Mouse (Mus musculus) forebrain, embryonic 14.5 days (tissue): ENCODE data around the gene Pgc. TPM values are rescaled to one million over a fixed set of nuclear protein-coding genes. Genes with fewer than 3 reads are reported as not detected.

Source experiments
- ATAC-seq: fragments of 200-750 bp; cut with Nextera tagmentation; 2 replicates; pipeline ENCODE4 v1.8.0; 2017; ENCODE audit warnings: mild to moderate bottlenecking, moderate library complexity
- DNase-seq: peaks from one replicate; pipeline ENCODE4 v3.0.0-alpha.2; 2015; ENCODE audit warnings: low spot score
- H3K27ac ChIP-seq: fragments of 300-500 bp; sonication (generic); 2 replicates; pipeline ENCODE4 v1.5.1; 2014; ENCODE audit warnings: low read depth, mild to moderate bottlenecking, control low read depth, low read length, moderate library complexity
- H3K27me3 ChIP-seq: fragments of 300-500 bp; sonication (generic); replicated peaks from 2 replicates; pipeline ENCODE4 v1.6.1; 2014; ENCODE audit warnings: low read length, control low read depth, mixed read lengths; ENCODE audit not compliant: control insufficient read depth, insufficient read depth
- H3K36me3 ChIP-seq: fragments of 300-500 bp; sonication (generic); 2 replicates; pipeline ENCODE4 v1.6.1; 2014; ENCODE audit warnings: low read length, control low read depth; ENCODE audit not compliant: control insufficient read depth, insufficient read depth
- H3K4me1 ChIP-seq: fragments of 300-500 bp; sonication (generic); 2 replicates; pipeline ENCODE4 v1.6.1; 2014; ENCODE audit warnings: antibody characterized with exemption, low read length, control low read depth; ENCODE audit not compliant: control insufficient read depth, insufficient read depth
- H3K4me2 ChIP-seq: fragments of 300-500 bp; sonication (generic); 2 replicates; pipeline ENCODE4 v1.6.1; 2014; ENCODE audit warnings: mild to moderate bottlenecking, control low read depth, low read length
- H3K4me3 ChIP-seq: fragments of 300-500 bp; sonication (generic); 2 replicates; pipeline ENCODE4 v1.5.1; 2014; ENCODE audit warnings: low read depth, low read length, control low read depth
- H3K9ac ChIP-seq: fragments of 300-500 bp; sonication (generic); 2 replicates; pipeline ENCODE4 v1.6.1; 2014; ENCODE audit warnings: mild to moderate bottlenecking, low read length, control low read depth, moderate library complexity
- H3K9me3 ChIP-seq: fragments of 300-500 bp; sonication (generic); replicated peaks from 2 replicates; pipeline ENCODE4 v1.6.1; 2016; ENCODE audit warnings: low read length, control low read depth, mixed read lengths; ENCODE audit not compliant: control insufficient read depth
- WGBS: fragments of 180-500 bp; shearing (Covaris S2); extraction: QIAGEN DNeasy Blood & Tissue Kit; methylation state at CpG from one replicate; pipeline ENCODE4 v1.1.7; 2014; 5-methylcytosine and 5-hydroxymethylcytosine counted together
- polyA plus RNA-seq: library from polyadenylated mRNA; unstranded; fragments of >200 nt; fragmentation: Nextera tagmentation; extraction: Ambion mirVana; gene quantifications from 2 replicates; pipeline ENCODE4 v1.2.1, GENCODE M21; 2014

The Pgc gene
- polyA plus RNA-seq, 1 experiment from 2014 or later, result not detected

GRCm38 (mm10) chr17:47691650-47692049, 35.0 kb upstream of the Pgc start:
- DNase-seq (no peak), ATAC-seq (no peak)
- 0 out of 2 replicates have a peak, but pooled peaks cover 5% of the 10 kb centered on the region for H3K27me3 ChIP-seq
- 89% methylated on average over 3 of the region's 3 CpGs for WGBS
- H3K27ac ChIP-seq, result no peak overlapping the region
- H3K4me2 ChIP-seq, result no peak overlapping the region
- no peak overlapping the region for H3K4me3 ChIP-seq
- H3K9ac ChIP-seq, result no peak overlapping the region
- no peaks in the 10 kb centered on the region for H3K9me3 ChIP-seq
- H3K36me3 ChIP-seq, result no peaks in the 10 kb centered on the region
- H3K4me1 ChIP-seq, result peaks cover 16% of the 10 kb centered on the region

DNA sequence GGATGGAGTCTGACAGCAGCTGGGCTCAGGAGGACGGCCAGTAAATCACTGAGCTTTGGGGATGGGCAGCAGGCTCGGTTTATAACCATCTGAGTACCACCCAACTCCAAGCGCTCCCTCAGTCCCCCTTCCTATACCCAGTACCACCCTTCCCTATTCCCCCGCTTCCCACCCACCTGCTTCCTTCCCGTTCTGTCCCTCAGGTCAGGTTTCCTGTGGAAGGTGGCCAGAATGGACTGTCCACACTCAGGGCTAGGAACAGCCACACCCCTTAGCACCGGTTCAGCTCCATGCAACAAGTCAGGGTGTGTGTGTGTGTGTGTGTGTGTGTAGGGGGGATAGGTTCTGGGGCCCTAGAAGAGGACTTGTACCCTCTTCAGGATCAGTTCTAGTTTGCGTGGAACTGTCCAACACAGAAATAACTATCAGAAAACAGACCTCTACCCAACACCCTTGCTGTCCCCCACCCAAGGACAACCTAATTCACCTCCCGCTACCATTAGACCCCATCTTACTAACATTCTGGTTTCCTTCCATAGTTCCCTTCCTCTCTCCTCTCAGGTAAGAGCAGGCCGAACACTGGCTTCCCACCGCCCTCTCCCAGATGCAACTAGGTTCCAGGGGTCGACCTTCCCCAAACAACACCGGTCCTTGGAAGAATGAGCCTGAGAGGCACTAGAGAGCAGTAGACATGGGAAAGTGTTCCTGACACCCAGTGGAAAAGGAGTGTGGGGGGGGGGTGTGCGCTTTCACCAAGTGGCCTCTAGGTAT, 32.8 kb upstream of the Pgc start:
- Histone ChIP-seq H3K9ac (peak overlapping the region; percentile 80; the same call in 1 of the 2 replicates), H3K4me1 (peaks cover 10% of the 10 kb centered on the region), H3K9me3 (no peaks in the 10 kb centered on the region), H3K27ac (no peak overlapping the region), H3K4me3 (peak overlapping the region; percentile 71), H3K36me3 (no peaks in the 10 kb centered on the region), H3K4me2 (peak overlapping the region; percentile 77), H3K27me3 (0 out of 2 replicates have a peak, but pooled peaks cover 5% of the 10 kb centered on the region)
- 36% methylated on average over 13 of the region's 13 CpGs for WGBS
- ATAC-seq (no peak), DNase-seq (no peak)

- Histone ChIP-seq H3K4me2 (peak within 1 kb of the TSS; percentile 77), H3K27ac (no peak within 1 kb of the TSS), H3K9ac (peak within 1 kb of the TSS; percentile 80), H3K4me1 (peaks cover 9% of the 10 kb centered on the region), H3K36me3 (no peaks in the 10 kb centered on the region), H3K9me3 (no peaks in the 10 kb centered on the region), H3K27me3 (0 out of 2 replicates have a peak, but pooled peaks cover 5% of the 10 kb centered on the region), H3K4me3 (peak within 1 kb of the TSS; percentile 71)
- WGBS, result 0% methylated on average over 3 of the region's 3 CpGs
- DNase-seq, result no peak
- no peak for ATAC-seq
Observed at GRCm38 (mm10) chr17:47694442-47694502, 32.4 kb upstream of the Pgc start, which contains the start of gene Gm21981. Gene Gm21981 (minus strand): TSS chr17:47694455.

- H3K36me3 ChIP-seq, result no peaks in the 10 kb centered on the region
- H3K27ac ChIP-seq, result no peak within 1 kb of the TSS
- H3K9me3 ChIP-seq, result no peaks in the 10 kb centered on the region
- under 1% methylated on average over 54 of the region's 82 CpGs for WGBS
- peak within 1 kb of the TSS; percentile 71 for H3K4me3 ChIP-seq
- H3K4me2 ChIP-seq, result peak within 1 kb of the TSS; percentile 77
- DNase-seq, result peak; percentile 97
- 0 out of 2 replicates have a peak, but pooled peaks cover 5% of the 10 kb centered on the region for H3K27me3 ChIP-seq
- peak; percentile 97 for ATAC-seq
- peaks cover 5% of the 10 kb centered on the region for H3K4me1 ChIP-seq
- peak within 1 kb of the TSS; percentile 80 for H3K9ac ChIP-seq
Observed at GRCm38 (mm10) chr17:47694503-47695336, 31.9 kb upstream of the Pgc start, which contains the start of gene Prickle4. Gene Prickle4 (minus strand): TSS chr17:47694736.

GRCm38 (mm10) chr17:47695337-47695710, 31.3 kb upstream of the Pgc start:
- H3K27ac ChIP-seq, result no peak overlapping the region
- H3K9ac ChIP-seq, result peak overlapping the region; percentile 80
- under 1% methylated on average over 20 of the region's 23 CpGs for WGBS
- H3K27me3 ChIP-seq, result 0 out of 2 replicates have a peak, but pooled peaks cover 5% of the 10 kb centered on the region
- peak overlapping the region; percentile 71 for H3K4me3 ChIP-seq
- ATAC-seq, result no peak
- H3K4me2 ChIP-seq, result peak overlapping the region; percentile 77
- peak; percentile 31 for DNase-seq
- no peaks in the 10 kb centered on the region for H3K36me3 ChIP-seq
- peaks cover 4% of the 10 kb centered on the region for H3K4me1 ChIP-seq
- no peaks in the 10 kb centered on the region for H3K9me3 ChIP-seq

- no peak for DNase-seq
- Histone ChIP-seq H3K9ac (no peak overlapping the region; the same call in 1 of the 2 replicates), H3K9me3 (no peaks in the 10 kb centered on the region)
Observed at GRCm38 (mm10) chr17:47698156-47698555, 28.5 kb upstream of the Pgc start.

DNA sequence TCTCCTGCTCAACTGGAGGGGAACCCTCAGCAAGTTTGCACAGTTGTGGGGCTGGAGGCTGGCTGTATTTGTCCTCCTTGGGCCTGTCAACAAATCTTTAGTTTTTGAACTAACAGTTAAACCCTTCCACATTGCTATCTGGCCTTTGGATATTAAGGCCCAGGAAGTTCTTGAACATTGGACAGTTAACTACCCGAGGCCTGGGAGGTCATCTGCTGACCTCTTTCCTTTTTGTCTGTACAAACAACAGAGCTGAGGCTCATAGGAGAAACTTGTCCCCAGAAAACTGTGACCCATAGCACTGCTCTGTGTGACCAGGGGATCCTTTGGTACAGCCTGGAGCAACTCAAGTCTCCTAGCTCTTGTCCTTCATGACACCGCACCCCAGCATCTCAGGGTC, 27.6 kb upstream of the Pgc start:
- ATAC-seq (no peak), DNase-seq (no peak)
- no peak overlapping the region for H3K4me3 ChIP-seq
- H3K4me2 ChIP-seq, result no peak overlapping the region
- peaks cover 3% of the 10 kb centered on the region; the same call in 1 of the 2 replicates for H3K4me1 ChIP-seq
- H3K27ac ChIP-seq, result no peak overlapping the region
- no peaks in the 10 kb centered on the region for H3K27me3 ChIP-seq
- H3K9ac ChIP-seq, result no peak overlapping the region
- H3K9me3 ChIP-seq, result no peaks in the 10 kb centered on the region
- peaks cover 17% of the 10 kb centered on the region for H3K36me3 ChIP-seq
- WGBS, result 82% methylated on average over 2 of the region's 2 CpGs

More at GRCm38 (mm10) chr17:47698156-47698555, 28.5 kb upstream of the Pgc start:
- Histone ChIP-seq H3K36me3 (peaks cover 14% of the 10 kb centered on the region), H3K4me3 (no peak overlapping the region), H3K27ac (no peak overlapping the region), H3K4me2 (no peak overlapping the region), H3K27me3 (0 out of 2 replicates have a peak, but pooled peaks cover 5% of the 10 kb centered on the region), H3K4me1 (peaks cover 4% of the 10 kb centered on the region; the same call in 1 of the 2 replicates)
- 93% methylated on average over 10 of the region's 10 CpGs for WGBS
- ATAC-seq, result no peak

GRCm38 (mm10) chr17:47701793-47702192, 24.8 kb upstream of the Pgc start:
- H3K4me3 ChIP-seq, result no peak overlapping the region
- H3K9ac ChIP-seq, result no peak overlapping the region
- no peak for ATAC-seq
- WGBS, result 85% methylated on average over 9 of the region's 9 CpGs
- no peaks in the 10 kb centered on the region for H3K4me1 ChIP-seq
- H3K27me3 ChIP-seq, result no peaks in the 10 kb centered on the region
- no peak overlapping the region for H3K4me2 ChIP-seq
- H3K9me3 ChIP-seq, result no peaks in the 10 kb centered on the region
- H3K36me3 ChIP-seq, result peaks cover 17% of the 10 kb centered on the region
- DNase-seq, result no peak
- no peak overlapping the region for H3K27ac ChIP-seq
